Mouse (Mus musculus) hindbrain, embryonic 10.5 days (tissue): ENCODE measurements around the gene Sarm1. TPM values are rescaled to one million over a fixed set of nuclear protein-coding genes. Genes with fewer than 3 reads are reported as not detected.
A peak's percentile ranks its signal among the peaks of the same experiment; 100 is the strongest.

Experiments used
- DNase-seq: peaks from one replicate; pipeline ENCODE4 v3.0.0-alpha.2; 2017; ENCODE audit warnings: low spot score
- H3K27ac ChIP-seq: fragments of 300-500 bp; sonication (generic); 2 replicates; pipeline ENCODE4 v1.5.1; 2016; ENCODE audit warnings: mild to moderate bottlenecking, moderate library complexity
- H3K27me3 ChIP-seq: fragments of 300-500 bp; sonication (generic); 2 replicates; pipeline ENCODE4 v1.6.1; 2016; ENCODE audit warnings: mild to moderate bottlenecking; ENCODE audit not compliant: poor library complexity, insufficient read depth, severe bottlenecking
- H3K36me3 ChIP-seq: fragments of 300-500 bp; sonication (generic); 2 replicates; pipeline ENCODE4 v1.6.1; 2016; ENCODE audit warnings: mild to moderate bottlenecking, moderate library complexity
- H3K4me1 ChIP-seq: fragments of 300-500 bp; sonication (generic); replicated peaks from 2 replicates; pipeline ENCODE4 v1.6.1; 2016; ENCODE audit warnings: mild to moderate bottlenecking
- H3K4me3 ChIP-seq: fragments of 300-500 bp; sonication (generic); 2 replicates; pipeline ENCODE4 v1.5.1; 2016; ENCODE audit warnings: mild to moderate bottlenecking, moderate library complexity
- H3K9me3 ChIP-seq: fragments of 300-500 bp; sonication (generic); 2 replicates; pipeline ENCODE4 v1.6.1; 2016; ENCODE audit warnings: mild to moderate bottlenecking, moderate library complexity
- WGBS: fragments of 180-500 bp; shearing (Covaris S2); methylation state at CpG from one replicate; pipeline ENCODE4 v1.1.7; 2016; 5-methylcytosine and 5-hydroxymethylcytosine counted together
- polyA plus RNA-seq: library from polyadenylated mRNA; unstranded; fragments of >200 nt; fragmentation: Nextera tagmentation; extraction: Ambion mirVana; gene quantifications from 2 replicates; pipeline ENCODE4 v1.2.1, GENCODE M21; 2016

The Sarm1 gene
- polyA plus RNA-seq, 1 experiment from 2014 or later, result 20.8 TPM

- no peak overlapping the region for H3K4me3 ChIP-seq
- 0 out of 2 replicates have a peak, but pooled peaks cover 3% of the 10 kb centered on the region for H3K27me3 ChIP-seq
- no peaks in the 10 kb centered on the region for H3K9me3 ChIP-seq
- no peaks in the 10 kb centered on the region for H3K36me3 ChIP-seq
- WGBS, result 86% methylated on average over 3 of the region's 3 CpGs
- no peak overlapping the region for H3K27ac ChIP-seq
- no peak for DNase-seq
- H3K4me1 ChIP-seq, result no peaks in the 10 kb centered on the region
Measured at GRCm38 (mm10) chr11:78447168-78447567, 50.4 kb downstream of the Sarm1 start.

GRCm38 (mm10) chr11:78443115-78443514 lies 54.4 kb downstream of the Sarm1 start:
- no peak overlapping the region for H3K27ac ChIP-seq
- 82% methylated on average over 5 of the region's 5 CpGs for WGBS
- no peak for DNase-seq
- no peaks in the 10 kb centered on the region for H3K27me3 ChIP-seq
- no peaks in the 10 kb centered on the region for H3K36me3 ChIP-seq
- no peaks in the 10 kb centered on the region for H3K9me3 ChIP-seq
- H3K4me3 ChIP-seq, result no peak overlapping the region
- H3K4me1 ChIP-seq, result no peaks in the 10 kb centered on the region

GRCm38 (mm10) chr11:78438399-78438930 lies 59.1 kb downstream of the Sarm1 start:
- WGBS, result 83% methylated on average over 3 of the region's 3 CpGs
- peaks cover 10% of the 10 kb centered on the region for H3K4me1 ChIP-seq
- 0 out of 2 replicates have a peak, but pooled peaks cover under 1% of the 10 kb centered on the region for H3K27me3 ChIP-seq
- DNase-seq, result no peak
- no peaks in the 10 kb centered on the region for H3K36me3 ChIP-seq
- no peaks in the 10 kb centered on the region for H3K9me3 ChIP-seq
- no peak overlapping the region for H3K27ac ChIP-seq
- no peak overlapping the region for H3K4me3 ChIP-seq

- WGBS, result 95% methylated on average over 7 of the region's 7 CpGs
- Histone ChIP-seq H3K27ac (no peak overlapping the region), H3K9me3 (no peaks in the 10 kb centered on the region), H3K4me1 (peaks cover 10% of the 10 kb centered on the region), H3K4me3 (no peak overlapping the region), H3K27me3 (0 out of 2 replicates have a peak, but pooled peaks cover 5% of the 10 kb centered on the region), H3K36me3 (no peaks in the 10 kb centered on the region)
- no peak for DNase-seq
Measured at GRCm38 (mm10) chr11:78437182-78437581, 60.4 kb downstream of the Sarm1 start.

- Histone ChIP-seq H3K9me3 (no peaks in the 10 kb centered on the region), H3K27me3 (0 out of 2 replicates have a peak, but pooled peaks cover 5% of the 10 kb centered on the region), H3K27ac (peak overlapping the region; percentile 69), H3K4me1 (peaks cover 10% of the 10 kb centered on the region), H3K4me3 (peak overlapping the region; percentile 31), H3K36me3 (no peaks in the 10 kb centered on the region)
- WGBS, result 7% methylated on average over 19 of the region's 19 CpGs
- DNase-seq, result peak; percentile 80
Measured at GRCm38 (mm10) chr11:78435776-78436349, 61.7 kb downstream of the Sarm1 start.

GRCm38 (mm10) chr11:78434052-78434451 lies 63.5 kb downstream of the Sarm1 start:
- Histone ChIP-seq H3K27ac (no peak overlapping the region), H3K27me3 (0 out of 2 replicates have a peak, but pooled peaks cover 5% of the 10 kb centered on the region), H3K36me3 (no peaks in the 10 kb centered on the region), H3K9me3 (no peaks in the 10 kb centered on the region), H3K4me3 (no peak overlapping the region), H3K4me1 (peaks cover 10% of the 10 kb centered on the region)
- no peak for DNase-seq
- 82% methylated on average over 4 of the region's 4 CpGs for WGBS

GRCm38 (mm10) chr11:78431176-78431575 lies 66.4 kb downstream of the Sarm1 start:
- peaks cover 8% of the 10 kb centered on the region for H3K4me1 ChIP-seq
- no peaks in the 10 kb centered on the region for H3K36me3 ChIP-seq
- no peak for DNase-seq
- H3K27ac ChIP-seq, result no peak overlapping the region
- no peak overlapping the region for H3K4me3 ChIP-seq
- H3K9me3 ChIP-seq, result no peaks in the 10 kb centered on the region
- 89% methylated on average over 10 of the region's 10 CpGs for WGBS
- H3K27me3 ChIP-seq, result 0 out of 2 replicates have a peak, but pooled peaks cover 5% of the 10 kb centered on the region

- Histone ChIP-seq H3K4me3 (no peak overlapping the region), H3K36me3 (no peaks in the 10 kb centered on the region), H3K9me3 (no peaks in the 10 kb centered on the region), H3K27ac (no peak overlapping the region), H3K27me3 (0 out of 2 replicates have a peak, but pooled peaks cover 5% of the 10 kb centered on the region), H3K4me1 (no peaks in the 10 kb centered on the region)
- no peak for DNase-seq
- 57% methylated on average over 11 of the region's 11 CpGs for WGBS
Measured at GRCm38 (mm10) chr11:78430195-78430878, 67.2 kb downstream of the Sarm1 start.

GRCm38 (mm10) chr11:78428309-78428708 lies 69.2 kb downstream of the Sarm1 start:
- Histone ChIP-seq H3K4me1 (no peaks in the 10 kb centered on the region), H3K9me3 (no peaks in the 10 kb centered on the region), H3K27ac (no peak overlapping the region), H3K36me3 (no peaks in the 10 kb centered on the region), H3K27me3 (0 out of 2 replicates have a peak, but pooled peaks cover 3% of the 10 kb centered on the region), H3K4me3 (no peak overlapping the region)
- no peak for DNase-seq
- WGBS, result 71% methylated on average over 5 of the region's 5 CpGs

- no peaks in the 10 kb centered on the region for H3K9me3 ChIP-seq
- no peaks in the 10 kb centered on the region for H3K36me3 ChIP-seq
- H3K4me1 ChIP-seq, result no peaks in the 10 kb centered on the region
- 96% methylated on average over 6 of the region's 6 CpGs for WGBS
- no peak overlapping the region for H3K27ac ChIP-seq
- H3K27me3 ChIP-seq, result no peaks in the 10 kb centered on the region
- DNase-seq, result no peak
- no peak overlapping the region for H3K4me3 ChIP-seq
Measured at GRCm38 (mm10) chr11:78427655-78428054, 69.9 kb downstream of the Sarm1 start.

GRCm38 (mm10) chr11:78425572-78425971 lies 72.0 kb downstream of the Sarm1 start:
- H3K36me3 ChIP-seq, result no peaks in the 10 kb centered on the region
- WGBS, result 90% methylated on average over 1 of the region's 1 CpGs
- H3K4me3 ChIP-seq, result no peak overlapping the region
- H3K27ac ChIP-seq, result no peak overlapping the region
- H3K9me3 ChIP-seq, result no peaks in the 10 kb centered on the region
- DNase-seq, result no peak
- H3K4me1 ChIP-seq, result no peaks in the 10 kb centered on the region
- H3K27me3 ChIP-seq, result 0 out of 2 replicates have a peak, but pooled peaks cover 11% of the 10 kb centered on the region

GRCm38 (mm10) chr11:78424352-78424751 lies 73.2 kb downstream of the Sarm1 start:
- Histone ChIP-seq H3K9me3 (no peaks in the 10 kb centered on the region), H3K27me3 (0 out of 2 replicates have a peak, but pooled peaks cover 11% of the 10 kb centered on the region), H3K36me3 (no peaks in the 10 kb centered on the region), H3K27ac (no peak overlapping the region), H3K4me3 (no peak overlapping the region), H3K4me1 (no peaks in the 10 kb centered on the region)
- WGBS, result 75% methylated on average over 2 of the region's 2 CpGs
- no peak for DNase-seq
